Mouse (Mus musculus): Measurements from ENCODE around the gene Srgap1. TPM values are rescaled to one million over a fixed set of nuclear protein-coding genes. Genes with fewer than 3 reads are reported as not detected.

Srgap1 gene
- polyA plus RNA-seq, 1 experiment from 2014 or later, result 7.4 TPM

DNA sequence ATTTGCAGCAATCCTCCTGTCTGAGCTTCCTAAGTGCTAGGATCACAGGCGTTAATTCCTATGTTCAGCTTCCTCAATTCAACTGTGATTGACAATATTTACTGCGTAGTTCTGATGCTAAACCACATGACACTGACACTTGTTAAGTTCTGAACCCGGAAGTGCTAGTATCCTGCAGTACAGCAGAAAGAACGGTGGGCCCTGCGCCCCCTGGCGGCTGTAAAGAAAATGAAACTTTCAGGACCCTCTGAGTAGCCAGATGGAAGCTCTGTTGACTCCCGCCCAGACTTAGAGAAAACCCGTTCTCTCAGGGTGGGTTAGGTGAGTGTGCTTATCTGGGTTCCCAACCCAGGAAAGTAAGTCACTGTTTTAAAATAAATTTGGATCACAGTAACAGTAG, 7.4 kb upstream of the Srgap1 start:
- peak; percentile 58 for ATAC-seq

DNA sequence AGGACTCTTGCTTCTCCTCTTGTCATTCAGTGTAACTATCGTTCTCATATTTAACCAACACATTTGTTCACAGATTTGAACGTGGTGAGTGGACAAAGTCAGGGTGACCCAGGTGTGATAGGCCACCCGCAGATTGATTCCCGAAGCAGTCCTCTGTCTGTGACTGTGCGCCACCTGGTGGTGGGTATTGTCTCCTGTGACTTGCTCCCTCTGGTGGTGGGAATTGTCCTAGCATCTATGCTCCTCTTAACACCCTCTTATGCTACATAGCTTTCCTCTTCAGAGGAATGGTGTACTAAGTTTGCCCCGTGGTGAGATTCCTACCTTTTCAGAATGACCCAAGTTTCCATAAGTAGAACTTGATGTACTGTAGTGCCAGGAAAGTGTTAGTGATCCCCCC, 4.7 kb upstream of the Srgap1 start:
- H3K4me2 ChIP-seq (replicated peaks; ENCODE audit: low read depth, low read length), result no peak overlapping the region
- no peak overlapping the region for H3K27ac ChIP-seq (ENCODE audit: low read length)
- H3K4me1 ChIP-seq (ENCODE audit: insufficient read depth, low read depth, low read length), result no peaks in the 10 kb centered on the region
- H3K27me3 ChIP-seq (replicated peaks; ENCODE audit: insufficient read depth, low read length), result no peaks in the 10 kb centered on the region
- H3K4me3 ChIP-seq (ENCODE audit: low read depth, low read length), result no peak overlapping the region
- H3K9ac ChIP-seq (replicated peaks; ENCODE audit: low read depth), result no peak overlapping the region
- DNase-seq (ENCODE audit: low spot score), result peak; percentile 82
- no peak for ATAC-seq
- peak; percentile 100 for TF ChIP-seq CTCF (IDR thresholded peaks at IDR 0.05)
- peak; percentile 21; the same call in 1 of the 2 replicates for TF ChIP-seq EP300 (IDR thresholded peaks at IDR 0.05)
- no peaks in the 10 kb centered on the region for H3K36me3 ChIP-seq (ENCODE audit: insufficient read depth, low read length)
- H3K9me3 ChIP-seq (ENCODE audit: low read length), result no peaks in the 10 kb centered on the region
- WGBS, result 28% methylated on average over 6 of the region's 6 CpGs

More for the DNA sequence above, 7.4 kb upstream of the Srgap1 start:
- no peaks in the 10 kb centered on the region for H3K27me3 ChIP-seq (replicated peaks; ENCODE audit: insufficient read depth, low read length)
- H3K36me3 ChIP-seq (ENCODE audit: insufficient read depth, low read length), result no peaks in the 10 kb centered on the region
- no peak overlapping the region for H3K4me3 ChIP-seq (ENCODE audit: low read depth, low read length)
- DNase-seq (ENCODE audit: low spot score), result peak; percentile 65
- no peak overlapping the region for H3K27ac ChIP-seq (ENCODE audit: low read length)
- H3K9ac ChIP-seq (replicated peaks; ENCODE audit: low read depth), result no peak overlapping the region
- no peaks in the 10 kb centered on the region for H3K4me1 ChIP-seq (ENCODE audit: insufficient read depth, low read depth, low read length)
- H3K4me2 ChIP-seq (replicated peaks; ENCODE audit: low read depth, low read length), result no peak overlapping the region
- WGBS, result 9% methylated on average over 8 of the region's 8 CpGs
- TF ChIP-seq CTCF (IDR thresholded peaks at IDR 0.05), result peak; percentile 80
- TF ChIP-seq EP300 (IDR thresholded peaks at IDR 0.05), result no peak
- no peaks in the 10 kb centered on the region for H3K9me3 ChIP-seq (ENCODE audit: low read length)

DNA sequence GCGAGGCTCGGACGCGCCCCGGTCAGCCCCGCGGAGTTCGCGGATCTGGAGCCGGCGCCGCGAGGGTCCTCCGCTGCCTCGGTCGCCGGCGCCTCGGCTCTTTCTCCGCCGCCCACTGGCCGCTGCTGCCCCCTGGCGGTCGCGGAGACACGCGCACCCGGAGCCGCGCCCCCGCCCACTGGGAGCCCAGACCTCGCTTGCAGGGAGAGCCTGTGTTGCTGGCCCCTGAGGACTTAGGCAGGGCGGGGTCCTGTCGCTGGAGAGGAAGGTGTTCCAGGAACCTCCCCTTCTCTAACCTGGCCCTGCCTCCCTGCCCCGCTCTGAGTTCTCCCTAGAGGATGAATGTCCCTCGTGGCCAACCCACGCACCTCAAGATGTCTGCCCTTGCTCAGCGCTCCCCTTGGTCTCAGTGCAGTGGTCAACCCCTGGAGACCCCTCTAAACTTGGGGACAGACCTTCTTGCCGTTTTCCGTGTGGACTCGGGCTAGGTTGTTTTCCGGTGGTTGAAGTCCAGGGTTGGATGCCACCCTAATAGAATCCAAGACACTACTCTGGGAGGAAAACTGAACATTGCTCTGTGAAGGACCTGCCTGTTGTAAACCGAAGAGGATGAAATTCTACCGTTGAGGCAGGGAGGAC, 731 bp upstream of the Srgap1 start:
- Histone ChIP-seq H3K4me2 (replicated peaks; ENCODE audit: low read depth, low read length) (peak overlapping the region; percentile 82), H3K27ac (ENCODE audit: low read length) (peak overlapping the region; percentile 66), H3K4me1 (ENCODE audit: insufficient read depth, low read depth, low read length) (peaks cover 5% of the 10 kb centered on the region; the same call in 1 of the 2 replicates), H3K27me3 (replicated peaks; ENCODE audit: insufficient read depth, low read length) (no peaks in the 10 kb centered on the region), H3K9me3 (ENCODE audit: low read length) (no peaks in the 10 kb centered on the region), H3K4me3 (ENCODE audit: low read depth, low read length) (peak overlapping the region; percentile 74), H3K36me3 (ENCODE audit: insufficient read depth, low read length) (no peaks in the 10 kb centered on the region), H3K9ac (replicated peaks; ENCODE audit: low read depth) (peak overlapping the region; percentile 68)
- 15% methylated on average over 29 of the region's 44 CpGs for WGBS
- TF ChIP-seq CTCF (IDR thresholded peaks at IDR 0.05) (peak; percentile 93), EP300 (IDR thresholded peaks at IDR 0.05) (no peak)
- DNase-seq (ENCODE audit: low spot score) (peak; percentile 85), ATAC-seq (peak; percentile 83)

DNA sequence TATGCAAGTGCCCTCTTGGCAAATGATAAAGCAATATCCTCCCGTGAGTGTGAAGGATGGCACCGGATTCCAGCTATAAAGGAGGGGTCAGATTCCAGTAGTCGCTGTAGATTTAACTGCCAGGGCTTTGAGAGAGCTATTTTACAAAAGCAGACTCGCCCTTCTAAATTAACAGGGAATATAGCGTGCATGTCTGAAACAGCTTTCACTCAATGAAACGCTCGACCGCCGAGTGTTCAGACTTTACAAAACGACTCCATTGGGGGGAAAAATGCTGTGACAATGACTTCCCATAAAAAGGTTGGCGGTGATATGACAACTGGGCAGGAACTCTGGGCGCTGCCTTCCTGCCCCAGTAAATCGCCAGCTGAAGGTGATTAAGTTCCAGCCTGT, 608 bp downstream of the Srgap1 start:
- 1% methylated on average over 13 of the region's 13 CpGs for WGBS
- peak; percentile 43 for DNase-seq (ENCODE audit: low spot score)
- TF ChIP-seq CTCF (IDR thresholded peaks at IDR 0.05), result no peak

DNA sequence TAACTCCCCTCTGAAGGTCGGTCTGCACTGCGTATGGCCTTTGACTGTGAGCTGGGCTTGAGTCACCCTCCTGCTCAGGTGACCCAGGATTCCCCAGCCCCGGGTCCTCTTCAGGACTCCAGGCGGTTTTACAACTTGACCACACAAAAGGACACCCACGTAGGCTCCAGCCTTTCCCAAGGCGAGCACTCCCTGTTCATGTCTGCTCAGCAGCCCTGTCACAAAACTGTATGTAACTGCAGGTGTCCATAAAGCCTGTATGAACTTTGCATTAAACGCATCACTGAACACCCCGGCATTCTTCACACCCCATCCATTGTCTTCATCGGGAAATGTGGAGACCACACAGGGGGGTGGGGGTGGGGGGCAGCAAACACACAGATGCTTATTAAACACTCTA, 1.2 kb downstream of the Srgap1 start:
- Histone ChIP-seq H3K9me3 (ENCODE audit: low read length) (no peaks in the 10 kb centered on the region), H3K36me3 (ENCODE audit: insufficient read depth, low read length) (no peaks in the 10 kb centered on the region), H3K4me3 (ENCODE audit: low read depth, low read length) (peak overlapping the region; percentile 74; the same call in 1 of the 2 replicates), H3K9ac (replicated peaks; ENCODE audit: low read depth) (no peak overlapping the region; the same call in 1 of the 2 replicates), H3K27ac (ENCODE audit: low read length) (no peak overlapping the region), H3K4me2 (replicated peaks; ENCODE audit: low read depth, low read length) (peak overlapping the region; percentile 82), H3K27me3 (replicated peaks; ENCODE audit: insufficient read depth, low read length) (no peaks in the 10 kb centered on the region), H3K4me1 (ENCODE audit: insufficient read depth, low read depth, low read length) (peaks cover 5% of the 10 kb centered on the region; the same call in 1 of the 2 replicates)
- 25% methylated on average over 9 of the region's 9 CpGs for WGBS
- ATAC-seq (no peak), DNase-seq (ENCODE audit: low spot score) (no peak)
- TF ChIP-seq EP300 (IDR thresholded peaks at IDR 0.05), result no peak
- no peak for TF ChIP-seq CTCF (IDR thresholded peaks at IDR 0.05)

More for the DNA sequence above, 608 bp downstream of the Srgap1 start:
- H3K4me2 ChIP-seq (replicated peaks; ENCODE audit: low read depth, low read length), result peak overlapping the region; percentile 82
- no peaks in the 10 kb centered on the region for H3K36me3 ChIP-seq (ENCODE audit: insufficient read depth, low read length)
- no peak for ATAC-seq
- H3K27me3 ChIP-seq (replicated peaks; ENCODE audit: insufficient read depth, low read length), result no peaks in the 10 kb centered on the region
- peak overlapping the region; percentile 68 for H3K9ac ChIP-seq (replicated peaks; ENCODE audit: low read depth)
- no peaks in the 10 kb centered on the region for H3K9me3 ChIP-seq (ENCODE audit: low read length)
- peak overlapping the region; percentile 66 for H3K27ac ChIP-seq (ENCODE audit: low read length)
- peak overlapping the region; percentile 74 for H3K4me3 ChIP-seq (ENCODE audit: low read depth, low read length)
- peaks cover 5% of the 10 kb centered on the region; the same call in 1 of the 2 replicates for H3K4me1 ChIP-seq (ENCODE audit: insufficient read depth, low read depth, low read length)

DNA sequence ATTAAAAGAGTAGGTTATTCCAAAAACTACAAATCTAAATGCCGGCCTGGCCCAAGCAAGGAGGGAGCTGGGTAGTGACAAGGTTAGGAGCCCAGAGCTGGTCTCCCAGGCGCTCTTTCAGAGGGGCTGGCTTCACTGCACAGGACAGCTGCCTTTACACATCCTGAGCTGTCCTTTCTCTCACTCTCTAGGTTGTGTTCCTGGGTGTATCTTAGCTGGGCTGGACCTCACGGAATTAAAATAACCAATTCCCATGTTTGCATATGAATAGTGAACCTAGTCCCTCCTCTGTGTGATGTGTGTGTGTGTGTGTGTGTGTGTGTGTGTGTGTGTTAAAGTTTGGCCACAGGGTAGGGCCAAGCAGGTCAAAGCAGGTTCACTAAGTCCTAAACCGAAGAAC, 2.2 kb downstream of the Srgap1 start:
- Histone ChIP-seq H3K4me2 (replicated peaks; ENCODE audit: low read depth, low read length) (no peak overlapping the region), H3K9me3 (ENCODE audit: low read length) (peaks cover 3% of the 10 kb centered on the region; the same call in 1 of the 2 replicates), H3K9ac (replicated peaks; ENCODE audit: low read depth) (no peak overlapping the region), H3K36me3 (ENCODE audit: insufficient read depth, low read length) (no peaks in the 10 kb centered on the region), H3K4me1 (ENCODE audit: insufficient read depth, low read depth, low read length) (peaks cover 5% of the 10 kb centered on the region; the same call in 1 of the 2 replicates), H3K27ac (ENCODE audit: low read length) (no peak overlapping the region), H3K27me3 (replicated peaks; ENCODE audit: insufficient read depth, low read length) (no peaks in the 10 kb centered on the region), H3K4me3 (ENCODE audit: low read depth, low read length) (no peak overlapping the region)
- 77% methylated on average over 4 of the region's 4 CpGs for WGBS
- DNase-seq (ENCODE audit: low spot score) (no peak), ATAC-seq (no peak)
- TF ChIP-seq EP300 (IDR thresholded peaks at IDR 0.05) (no peak), CTCF (IDR thresholded peaks at IDR 0.05) (no peak)
